Mouse (Mus musculus): ENCODE data around the gene Gm4181. TPM values are rescaled to one million over a fixed set of nuclear protein-coding genes. Genes with fewer than 3 reads are reported as not detected.
"Not testable (repeated sequence)": the region's sequence is repeated elsewhere in the genome, so short reads cannot be mapped to it uniquely, and the experiment has no call there.

The Gm4181 gene
- total RNA-seq (2014; rRNA removed) (not detected in 2 replicates), polyA plus RNA-seq (2015; fragmentation: Nextera tagmentation; extraction: Ambion mirVana) (not detected in 2 replicates)

DNA sequence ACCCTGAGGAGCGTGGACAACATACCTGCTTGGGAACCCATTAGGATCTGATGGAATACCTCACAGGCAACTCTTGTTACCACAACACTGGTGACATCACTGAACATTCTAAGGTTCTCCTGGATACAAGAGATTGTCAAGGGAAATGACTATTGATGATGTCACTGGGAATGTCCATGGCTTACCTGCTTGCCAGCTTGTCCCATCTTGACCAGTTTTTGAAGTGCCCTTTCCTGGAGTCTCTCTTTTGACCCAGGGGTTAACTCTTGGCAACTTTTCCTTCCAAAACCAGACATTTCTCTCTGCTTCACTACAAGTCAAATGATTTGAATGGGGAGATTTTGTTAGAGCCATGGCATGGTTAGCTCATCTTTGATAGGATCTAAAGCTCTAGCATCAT, at the start of gene Gm4181:
Gm4181 (minus strand) TSS at position 101 of the 400 bp plus-strand sequence.
- DNase-seq (ENCODE audit: low spot score); H3K4me3 ChIP-seq (ENCODE audit: low read depth, low read length); H3K36me3 ChIP-seq (ENCODE audit: insufficient read depth, low read length); ATAC-seq (ENCODE audit: low FRiP score); H3K4me2 ChIP-seq (ENCODE audit: low read depth, low read length, poor library complexity, severe bottlenecking); H3K27ac ChIP-seq (ENCODE audit: low read depth, low read length); H3K9me3 ChIP-seq (ENCODE audit: low read length); H3K4me1 ChIP-seq (ENCODE audit: insufficient read depth, low read length); H3K9ac ChIP-seq (replicated peaks; ENCODE audit: low read length, poor library complexity, severe bottlenecking); H3K27me3 ChIP-seq (ENCODE audit: insufficient read depth, low read length): not testable (repeated sequence)
- WGBS = 92% methylated on average over 1 of the region's 1 CpGs

- no peaks in the 10 kb centered on the region for H3K27me3 ChIP-seq (ENCODE audit: insufficient read depth, low read length)
- 91% methylated on average over 5 of the region's 5 CpGs for WGBS
- no peak overlapping the region for H3K9ac ChIP-seq (replicated peaks; ENCODE audit: low read length, poor library complexity, severe bottlenecking)
- no peak for ATAC-seq (ENCODE audit: low FRiP score)
- no peaks in the 10 kb centered on the region for H3K36me3 ChIP-seq (ENCODE audit: insufficient read depth, low read length)
- H3K4me2 ChIP-seq (ENCODE audit: low read depth, low read length, poor library complexity, severe bottlenecking) = no peak overlapping the region
- no peaks in the 10 kb centered on the region for H3K4me1 ChIP-seq (ENCODE audit: insufficient read depth, low read length)
- no peaks in the 10 kb centered on the region for H3K9me3 ChIP-seq (ENCODE audit: low read length)
- H3K27ac ChIP-seq (ENCODE audit: low read depth, low read length) = no peak overlapping the region
- TF ChIP-seq CTCF (IDR thresholded peaks at IDR 0.05) = no peak
- DNase-seq (ENCODE audit: low spot score) = no peak
- H3K4me3 ChIP-seq (ENCODE audit: low read depth, low read length) = no peak overlapping the region
Observed at GRCm38 (mm10) chr14:51677269-51677668, 41.8 kb upstream of the Gm4181 start.

GRCm38 (mm10) chr14:51632426-51632825, 3.0 kb downstream of the Gm4181 start:
- not testable (repeated sequence) for H3K9ac ChIP-seq (replicated peaks; ENCODE audit: low read length, poor library complexity, severe bottlenecking); H3K27ac ChIP-seq (ENCODE audit: low read depth, low read length); H3K4me3 ChIP-seq (ENCODE audit: low read depth, low read length); DNase-seq (ENCODE audit: low spot score); H3K4me2 ChIP-seq (ENCODE audit: low read depth, low read length, poor library complexity, severe bottlenecking); H3K27me3 ChIP-seq (ENCODE audit: insufficient read depth, low read length); H3K4me1 ChIP-seq (ENCODE audit: insufficient read depth, low read length); H3K36me3 ChIP-seq (ENCODE audit: insufficient read depth, low read length); H3K9me3 ChIP-seq (ENCODE audit: low read length); ATAC-seq (ENCODE audit: low FRiP score)
- 97% methylated on average over 1 of the region's 1 CpGs for WGBS

DNA sequence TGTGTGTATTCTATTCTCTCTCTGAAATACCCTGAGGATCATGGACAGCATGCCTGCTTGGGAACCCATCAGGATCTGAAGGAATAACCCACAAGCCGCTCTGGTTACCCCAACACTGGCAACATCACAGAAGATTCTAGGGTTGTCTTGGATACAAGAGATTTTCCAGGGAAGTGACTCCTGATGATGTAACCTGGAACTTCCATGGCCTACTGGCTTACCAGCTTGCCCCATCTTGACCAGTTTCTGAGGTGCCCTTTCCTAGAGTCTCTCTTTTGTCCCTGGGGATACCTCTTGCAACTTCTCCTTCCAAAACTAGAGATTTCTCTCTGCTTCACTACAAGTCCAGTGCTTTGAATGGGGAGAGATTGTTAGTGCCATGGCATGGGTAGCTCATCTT, 24.3 kb downstream of the Gm4181 start, which contains the start of gene Gm17078:
Gm17078 (minus strand) TSS at position 101 of the 400 bp plus-strand sequence.
- H3K27ac ChIP-seq (ENCODE audit: low read depth, low read length) = no peak within 1 kb of the TSS
- no peaks in the 10 kb centered on the region for H3K4me1 ChIP-seq (ENCODE audit: insufficient read depth, low read length)
- H3K27me3 ChIP-seq (ENCODE audit: insufficient read depth, low read length) = no peaks in the 10 kb centered on the region
- TF ChIP-seq CTCF (IDR thresholded peaks at IDR 0.05) = no peak
- 95% methylated on average over 1 of the region's 1 CpGs for WGBS
- H3K4me2 ChIP-seq (ENCODE audit: low read depth, low read length, poor library complexity, severe bottlenecking) = no peak within 1 kb of the TSS
- DNase-seq (ENCODE audit: low spot score) (no peak), ATAC-seq (ENCODE audit: low FRiP score) (no peak)
- no peak within 1 kb of the TSS for H3K9ac ChIP-seq (replicated peaks; ENCODE audit: low read length, poor library complexity, severe bottlenecking)
- H3K9me3 ChIP-seq (ENCODE audit: low read length) = no peaks in the 10 kb centered on the region
- H3K4me3 ChIP-seq (ENCODE audit: low read depth, low read length) = no peak within 1 kb of the TSS
- no peaks in the 10 kb centered on the region for H3K36me3 ChIP-seq (ENCODE audit: insufficient read depth, low read length)

DNA sequence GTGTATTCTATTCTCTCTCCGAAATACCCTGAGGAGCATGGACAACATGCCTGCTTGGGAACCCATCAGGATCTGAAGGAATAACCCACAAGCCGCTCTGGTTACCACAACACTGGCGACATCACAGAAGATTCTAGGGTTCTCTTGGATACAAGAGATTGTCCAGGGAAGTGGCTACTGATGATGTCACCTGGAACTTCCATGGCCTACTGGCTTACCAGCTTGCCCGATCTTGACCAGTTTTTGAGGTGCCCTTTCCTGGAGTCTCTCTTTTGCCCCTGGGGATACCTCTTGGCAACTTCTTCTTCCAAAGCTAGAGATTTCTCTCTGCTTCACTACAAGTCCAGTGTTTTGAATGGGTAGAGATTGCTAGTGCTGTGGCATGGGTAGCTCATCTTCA, 43.4 kb downstream of the Gm4181 start, which contains the start of gene Gm17174:
Gm17174 (minus strand) TSS at position 101 of the 400 bp plus-strand sequence.
- not testable (repeated sequence) for H3K4me1 ChIP-seq (ENCODE audit: insufficient read depth, low read length); ATAC-seq (ENCODE audit: low FRiP score); DNase-seq (ENCODE audit: low spot score); H3K4me2 ChIP-seq (ENCODE audit: low read depth, low read length, poor library complexity, severe bottlenecking); H3K4me3 ChIP-seq (ENCODE audit: low read depth, low read length); H3K9ac ChIP-seq (replicated peaks; ENCODE audit: low read length, poor library complexity, severe bottlenecking); H3K27ac ChIP-seq (ENCODE audit: low read depth, low read length); H3K27me3 ChIP-seq (ENCODE audit: insufficient read depth, low read length); H3K36me3 ChIP-seq (ENCODE audit: insufficient read depth, low read length); H3K9me3 ChIP-seq (ENCODE audit: low read length)
- WGBS = 96% methylated on average over 4 of the region's 4 CpGs

Other genes starting within 250 kb of the Gm4181 start
- not detected in 2 replicates for gene Vmn2r88, start 224.8 kb downstream of the Gm4181 start, total RNA-seq (2014; rRNA removed)
- gene Vmn2r88, start 224.8 kb downstream of the Gm4181 start, polyA plus RNA-seq (2015; fragmentation: Nextera tagmentation; extraction: Ambion mirVana) = not detected in 2 replicates
- 0.05 TPM in 1 of 2 replicates, not detected in the other for gene Vmn2r89, start 183.8 kb downstream of the Gm4181 start, total RNA-seq (2014; rRNA removed)
- not detected in 2 replicates for gene Vmn2r89, start 183.8 kb downstream of the Gm4181 start, polyA plus RNA-seq (2015; fragmentation: Nextera tagmentation; extraction: Ambion mirVana)
- gene Gm5622, start 82.9 kb downstream of the Gm4181 start, total RNA-seq (2014; rRNA removed) = not detected in 2 replicates
- gene Gm5622, start 82.9 kb downstream of the Gm4181 start, polyA plus RNA-seq (2015; fragmentation: Nextera tagmentation; extraction: Ambion mirVana) = not detected in 2 replicates
- gene Gm17175, start 61.6 kb downstream of the Gm4181 start, total RNA-seq (2014; rRNA removed) = not detected in 2 replicates
- not detected in 2 replicates for gene Gm17175, start 61.6 kb downstream of the Gm4181 start, polyA plus RNA-seq (2015; fragmentation: Nextera tagmentation; extraction: Ambion mirVana)
- gene Gm17174, start 43.5 kb downstream of the Gm4181 start, total RNA-seq (2014; rRNA removed) = not detected in 2 replicates
- gene Gm17174, start 43.5 kb downstream of the Gm4181 start, polyA plus RNA-seq (2015; fragmentation: Nextera tagmentation; extraction: Ambion mirVana) = not detected in 2 replicates
- not detected in 2 replicates for gene Gm17078, start 24.4 kb downstream of the Gm4181 start, total RNA-seq (2014; rRNA removed)
- gene Gm17078, start 24.4 kb downstream of the Gm4181 start, polyA plus RNA-seq (2015; fragmentation: Nextera tagmentation; extraction: Ambion mirVana) = not detected in 2 replicates
- not detected in 2 replicates for gene Gm17079, start 59.8 kb upstream of the Gm4181 start, total RNA-seq (2014; rRNA removed)
- gene Gm17079, start 59.8 kb upstream of the Gm4181 start, polyA plus RNA-seq (2015; fragmentation: Nextera tagmentation; extraction: Ambion mirVana) = not detected in 2 replicates
- not detected in 2 replicates for gene Gm5800, start 81.5 kb upstream of the Gm4181 start, total RNA-seq (2014; rRNA removed)
- gene Gm5800, start 81.5 kb upstream of the Gm4181 start, polyA plus RNA-seq (2015; fragmentation: Nextera tagmentation; extraction: Ambion mirVana) = not detected in 2 replicates
- not detected in 2 replicates for gene Ang4, start 137.9 kb upstream of the Gm4181 start, total RNA-seq (2014; rRNA removed)
- gene Ang4, start 137.9 kb upstream of the Gm4181 start, polyA plus RNA-seq (2015; fragmentation: Nextera tagmentation; extraction: Ambion mirVana) = not detected in 2 replicates
- not detected in 2 replicates for gene AY358078, start 164.4 kb upstream of the Gm4181 start, total RNA-seq (2014; rRNA removed)
- gene AY358078, start 164.4 kb upstream of the Gm4181 start, polyA plus RNA-seq (2015; fragmentation: Nextera tagmentation; extraction: Ambion mirVana) = not detected in 2 replicates
- gene Ear6, start 218.0 kb upstream of the Gm4181 start, total RNA-seq (2014; rRNA removed) = not detected in 2 replicates
- not detected in 2 replicates for gene Ear6, start 218.0 kb upstream of the Gm4181 start, polyA plus RNA-seq (2015; fragmentation: Nextera tagmentation; extraction: Ambion mirVana)
- 68.2 and 71.6 TPM in 2 replicates for gene Mettl17, start 249.2 kb upstream of the Gm4181 start, total RNA-seq (2014; rRNA removed)
- 70.3 and 91.4 TPM in 2 replicates for gene Mettl17, start 249.2 kb upstream of the Gm4181 start, polyA plus RNA-seq (2015; fragmentation: Nextera tagmentation; extraction: Ambion mirVana)

Measured in midbrain, postnatal 0 days (tissue).